Mouse (Mus musculus) kidney, postnatal 0 days (tissue): ENCODE measurements around the gene Hpf1. TPM values are rescaled to one million over a fixed set of nuclear protein-coding genes. Genes with fewer than 3 reads are reported as not detected.

ENCODE experiments used
- ATAC-seq: fragments of 200-750 bp; cut with Nextera tagmentation; replicated peaks from 2 replicates; pipeline ENCODE4 v1.8.0; 2017; ENCODE audit warnings: low read depth, moderate number of reproducible peaks, moderate TSS enrichment, moderate library complexity; ENCODE audit not compliant: low FRiP score
- DNase-seq: peaks from one replicate; pipeline ENCODE4 v3.0.0-alpha.2; 2016; ENCODE audit warnings: low spot score
- H3K27ac ChIP-seq: fragments of 300-500 bp; sonication (generic); 2 replicates; pipeline ENCODE4 v1.5.1; 2014; ENCODE audit warnings: mild to moderate bottlenecking
- H3K27me3 ChIP-seq: fragments of 300-500 bp; sonication (generic); 2 replicates; pipeline ENCODE4 v1.6.1; 2014; ENCODE audit warnings: low read length, mixed read lengths; ENCODE audit not compliant: insufficient read depth
- H3K36me3 ChIP-seq: fragments of 300-500 bp; sonication (generic); 2 replicates; pipeline ENCODE4 v1.6.1; 2014; ENCODE audit warnings: low read length, mixed read lengths; ENCODE audit not compliant: insufficient read depth
- H3K4me1 ChIP-seq: fragments of 300-500 bp; sonication (generic); replicated peaks from 2 replicates; pipeline ENCODE4 v1.6.1; 2014; ENCODE audit warnings: antibody characterized with exemption, low read length, mixed read lengths; ENCODE audit not compliant: insufficient read depth
- H3K4me2 ChIP-seq: fragments of 300-500 bp; sonication (generic); 2 replicates; pipeline ENCODE4 v1.6.1; 2014; ENCODE audit warnings: mild to moderate bottlenecking, low read length, moderate library complexity, mixed read lengths
- H3K4me3 ChIP-seq: fragments of 300-500 bp; sonication (generic); replicated peaks from 2 replicates; pipeline ENCODE4 v1.5.1; 2014; ENCODE audit warnings: low read depth, low read length
- H3K9ac ChIP-seq: fragments of 300-500 bp; sonication (generic); 2 replicates; pipeline ENCODE4 v1.6.1; 2014; ENCODE audit warnings: low read depth, low read length
- H3K9me3 ChIP-seq: fragments of 300-500 bp; sonication (generic); replicated peaks from 2 replicates; pipeline ENCODE4 v1.6.1; 2016; ENCODE audit warnings: low read length, inconsistent platforms, mixed read lengths
- CTCF ChIP-seq: IDR thresholded peaks from 2 replicates; pipeline ENCODE4 v1.5.1; 2016; ENCODE audit warnings: antibody characterized with exemption, low read depth, mild to moderate bottlenecking, moderate library complexity
- WGBS: fragments of 180-500 bp; shearing (Covaris S2); extraction: QIAGEN DNeasy Blood & Tissue Kit; methylation state at CpG from one replicate; pipeline ENCODE4 v1.1.7; 2014; 5-methylcytosine and 5-hydroxymethylcytosine counted together
- polyA plus RNA-seq: library from polyadenylated mRNA; unstranded; fragments of >200 nt; fragmentation: Nextera tagmentation; extraction: Ambion mirVana; gene quantifications from 2 replicates; pipeline ENCODE4 v1.2.1, GENCODE M21; 2015

Gene Hpf1
- polyA plus RNA-seq, 1 experiment from 2014 or later = 88.4 TPM

- no peaks in the 10 kb centered on the region for H3K36me3 ChIP-seq
- no peak overlapping the region for H3K4me3 ChIP-seq
- no peak for ATAC-seq
- no peaks in the 10 kb centered on the region for H3K9me3 ChIP-seq
- no peak overlapping the region for H3K4me2 ChIP-seq
- 72% methylated on average over 3 of the region's 3 CpGs for WGBS
- no peaks in the 10 kb centered on the region for H3K27me3 ChIP-seq
- H3K4me1 ChIP-seq = no peaks in the 10 kb centered on the region
- no peak overlapping the region for H3K27ac ChIP-seq
- no peak overlapping the region for H3K9ac ChIP-seq
- no peak for DNase-seq
- TF ChIP-seq CTCF = no peak
Observed at GRCm38 (mm10) chr8:60860749-60861148, 29.5 kb upstream of the Hpf1 start.

GRCm38 (mm10) chr8:60861783-60862182 is 28.4 kb upstream of the Hpf1 start:
- 82% methylated on average over 6 of the region's 6 CpGs for WGBS
- Histone ChIP-seq H3K4me3 (no peak overlapping the region), H3K9ac (no peak overlapping the region), H3K27me3 (no peaks in the 10 kb centered on the region), H3K27ac (no peak overlapping the region), H3K4me1 (no peaks in the 10 kb centered on the region), H3K9me3 (no peaks in the 10 kb centered on the region), H3K36me3 (no peaks in the 10 kb centered on the region), H3K4me2 (no peak overlapping the region)
- no peak for DNase-seq
- no peak for ATAC-seq
- no peak for TF ChIP-seq CTCF

GRCm38 (mm10) chr8:60864875-60865274 is 25.3 kb upstream of the Hpf1 start:
- no peak for TF ChIP-seq CTCF
- Histone ChIP-seq H3K27ac (no peak overlapping the region), H3K4me2 (no peak overlapping the region), H3K36me3 (no peaks in the 10 kb centered on the region), H3K9me3 (no peaks in the 10 kb centered on the region), H3K9ac (no peak overlapping the region), H3K4me1 (no peaks in the 10 kb centered on the region), H3K4me3 (no peak overlapping the region), H3K27me3 (no peaks in the 10 kb centered on the region)
- ATAC-seq (no peak), DNase-seq (no peak)
- WGBS = 70% methylated on average over 6 of the region's 6 CpGs

GRCm38 (mm10) chr8:60865504-60866114 is 24.6 kb upstream of the Hpf1 start:
- Histone ChIP-seq H3K9ac (no peak overlapping the region), H3K27me3 (no peaks in the 10 kb centered on the region), H3K4me2 (no peak overlapping the region), H3K27ac (no peak overlapping the region), H3K4me3 (no peak overlapping the region), H3K9me3 (no peaks in the 10 kb centered on the region), H3K36me3 (no peaks in the 10 kb centered on the region), H3K4me1 (no peaks in the 10 kb centered on the region)
- WGBS = 32% methylated on average over 3 of the region's 3 CpGs
- DNase-seq (peak; percentile 73), ATAC-seq (no peak)
- TF ChIP-seq CTCF = peak; percentile 86

GRCm38 (mm10) chr8:60867468-60868115 is 22.6 kb upstream of the Hpf1 start:
- no peak for TF ChIP-seq CTCF
- DNase-seq = no peak
- Histone ChIP-seq H3K27me3 (no peaks in the 10 kb centered on the region), H3K4me3 (no peak overlapping the region), H3K36me3 (no peaks in the 10 kb centered on the region), H3K4me1 (no peaks in the 10 kb centered on the region), H3K27ac (no peak overlapping the region), H3K4me2 (no peak overlapping the region), H3K9me3 (no peaks in the 10 kb centered on the region), H3K9ac (no peak overlapping the region)
- 54% methylated on average over 4 of the region's 4 CpGs for WGBS
- no peak for ATAC-seq

GRCm38 (mm10) chr8:60868236-60868965 is 21.8 kb upstream of the Hpf1 start:
- Histone ChIP-seq H3K4me2 (no peak overlapping the region), H3K36me3 (no peaks in the 10 kb centered on the region), H3K9ac (no peak overlapping the region), H3K27me3 (no peaks in the 10 kb centered on the region), H3K4me1 (no peaks in the 10 kb centered on the region), H3K27ac (no peak overlapping the region), H3K4me3 (no peak overlapping the region), H3K9me3 (no peaks in the 10 kb centered on the region)
- ATAC-seq (no peak), DNase-seq (no peak)
- WGBS = 94% methylated on average over 4 of the region's 4 CpGs
- TF ChIP-seq CTCF = no peak
